Mouse (Mus musculus): ENCODE measurements around the gene Vps16. TPM values are rescaled to one million over a fixed set of nuclear protein-coding genes. Genes with fewer than 3 reads are reported as not detected.

Gene Vps16
- total and polyA plus RNA-seq, 3 experiments = 90.0 to 114 TPM; not detected in 1

DNA sequence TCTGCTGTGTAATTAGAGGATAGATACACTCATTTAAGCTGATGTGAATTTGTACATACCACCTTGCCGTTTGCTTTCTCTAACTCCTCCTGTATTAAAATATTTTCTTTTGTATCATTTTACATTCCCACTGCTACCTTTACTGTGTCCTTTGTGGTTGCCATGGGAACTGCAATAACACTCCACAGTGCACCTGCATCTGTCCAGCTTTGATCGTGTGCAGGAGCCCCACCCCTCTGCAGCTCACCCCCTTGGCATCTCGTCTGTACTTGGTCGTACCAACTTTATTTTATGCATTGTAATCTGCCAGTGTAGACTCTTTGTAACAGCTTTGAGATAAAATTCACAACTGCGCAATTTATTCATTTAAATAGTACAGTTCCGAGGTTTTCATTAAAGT lies 40.2 kb upstream of the Vps16 start:
- DNase-seq (ENCODE audit: low read depth, low spot score) = no peak
- Histone ChIP-seq H3K27ac (ENCODE audit: control insufficient read depth, low read depth, low read length) (no peak overlapping the region), H3K9me3 (replicated peaks; ENCODE audit: insufficient read depth, low read length) (no peaks in the 10 kb centered on the region), H3K79me2 (ENCODE audit: control insufficient read depth, insufficient read depth, low read length, poor library complexity) (no peaks in the 10 kb centered on the region), H3K4me3 (ENCODE audit: control insufficient read depth in 1 of 2, insufficient read depth in 1 of 2, low read depth in 2 of 2, low read length in 2 of 2) (no peak overlapping the region), H3K4me1 (ENCODE audit: control insufficient read depth in 1 of 2, insufficient read depth in 2 of 2, low read length in 2 of 2) (no peaks in the 10 kb centered on the region), H3K9ac (ENCODE audit: control insufficient read depth, low read depth, low read length, poor library complexity, severe bottlenecking) (no peak overlapping the region), H3K27me3 (ENCODE audit: control insufficient read depth in 1 of 2, insufficient read depth in 2 of 2, low read length in 2 of 2) (peaks cover 6 to 11% of the 10 kb centered on the region in 2 experiments), H3K36me3 (ENCODE audit: control insufficient read depth in 1 of 2, insufficient read depth in 2 of 2, low read length in 2 of 2) (no peaks in the 10 kb centered on the region)
- TF ChIP-seq CHD1 (IDR thresholded peaks at IDR 0.05; ENCODE audit: low read depth, low read length) (no peak), EP300 (IDR thresholded peaks at IDR 0.05; ENCODE audit: low read depth in 1 of 2, low read length in 2 of 2) (no peak), MAX (IDR thresholded peaks at IDR 0.05; ENCODE audit: low read length) (no peak), POLR2AphosphoS2 (IDR thresholded peaks at IDR 0.05; ENCODE audit: low read length) (no peak), GABPA (IDR thresholded peaks at IDR 0.05; ENCODE audit: low read depth, low read length) (no peak), NELFE (IDR thresholded peaks at IDR 0.05; ENCODE audit: low read depth, low read length) (no peak)

DNA sequence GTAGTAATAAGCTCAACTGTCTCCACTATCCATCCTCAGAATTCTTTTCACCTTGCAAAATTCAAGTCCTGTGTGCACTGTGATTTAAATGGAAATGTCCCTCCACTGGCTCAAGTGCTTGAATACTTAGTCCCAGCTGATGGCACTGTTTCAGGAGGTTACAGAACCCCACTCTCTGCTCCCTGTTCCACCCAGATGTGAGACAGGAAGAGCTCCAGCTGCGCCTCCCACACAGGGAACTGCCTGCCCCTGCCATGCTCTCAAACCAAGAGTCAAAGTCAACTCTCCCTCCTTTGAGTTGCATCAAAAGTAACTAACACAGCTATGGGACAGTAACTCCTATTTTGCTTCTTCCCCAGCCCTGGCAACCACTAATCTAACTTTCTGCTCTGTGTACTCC lies 37.9 kb upstream of the Vps16 start:
- H3K36me3 ChIP-seq (ENCODE audit: control insufficient read depth in 1 of 2, insufficient read depth in 2 of 2, low read length in 2 of 2) = peaks cover 0 to 5% of the 10 kb centered on the region in 2 experiments; a peak in 1 of 4 replicates
- no peaks in the 10 kb centered on the region for H3K9me3 ChIP-seq (replicated peaks; ENCODE audit: insufficient read depth, low read length)
- H3K27ac ChIP-seq (ENCODE audit: control insufficient read depth, low read depth, low read length) = no peak overlapping the region
- H3K9ac ChIP-seq (ENCODE audit: control insufficient read depth, low read depth, low read length, poor library complexity, severe bottlenecking) = no peak overlapping the region
- no peaks in the 10 kb centered on the region for H3K79me2 ChIP-seq (ENCODE audit: control insufficient read depth, insufficient read depth, low read length, poor library complexity)
- no peak for DNase-seq (ENCODE audit: low read depth, low spot score)
- TF ChIP-seq NRF1 (IDR thresholded peaks at IDR 0.05; ENCODE audit: insufficient read depth, low read depth, low read length, poor library complexity, severe bottlenecking) (no peak), GATA1 (IDR thresholded peaks at IDR 0.05; ENCODE audit: low read depth, low read length) (no peak), MYC (IDR thresholded peaks at IDR 0.05; ENCODE audit: low read depth, low read length) (no peak), MXI1 (IDR thresholded peaks at IDR 0.05; ENCODE audit: low read depth, low read length) (no peak), MAZ (IDR thresholded peaks at IDR 0.05; ENCODE audit: low read depth, low read length) (no peak), POLR2AphosphoS5 (IDR thresholded peaks at IDR 0.05; ENCODE audit: borderline replicate concordance, low read depth, low read length) (no peak), ZC3H11A (IDR thresholded peaks at IDR 0.05; ENCODE audit: low read depth, low read length) (no peak), EP300 (IDR thresholded peaks at IDR 0.05; ENCODE audit: low read depth in 1 of 2, low read length in 2 of 2) (no peak), USF2 (IDR thresholded peaks at IDR 0.05; ENCODE audit: borderline replicate concordance in 1 of 2, insufficient read depth in 1 of 2, low read depth in 1 of 2, low read length in 2 of 2) (no peak), TBP (IDR thresholded peaks at IDR 0.05; ENCODE audit: low read depth, low read length) (no peak), ELF1 (IDR thresholded peaks at IDR 0.05; ENCODE audit: low read depth, low read length) (no peak), NELFE (IDR thresholded peaks at IDR 0.05; ENCODE audit: low read depth, low read length) (no peak), MAX (IDR thresholded peaks at IDR 0.05; ENCODE audit: low read length) (no peak), GABPA (IDR thresholded peaks at IDR 0.05; ENCODE audit: low read depth, low read length) (no peak), TCF12 (IDR thresholded peaks at IDR 0.05; ENCODE audit: low read depth, low read length) (no peak), MEF2A (IDR thresholded peaks at IDR 0.05; ENCODE audit: extremely low read depth, insufficient replicate concordance, low read depth, low read length, poor library complexity, severe bottlenecking) (no peak), JUND (IDR thresholded peaks at IDR 0.05; ENCODE audit: low read depth, low read length) (no peak), RCOR1 (IDR thresholded peaks at IDR 0.05; ENCODE audit: low read depth, low read length) (no peak), MYB (IDR thresholded peaks at IDR 0.05; ENCODE audit: low read depth, low read length) (no peak)
- H3K4me3 ChIP-seq (ENCODE audit: control insufficient read depth in 1 of 2, insufficient read depth in 1 of 2, low read depth in 2 of 2, low read length in 2 of 2) = no peak overlapping the region
- H3K27me3 ChIP-seq (ENCODE audit: control insufficient read depth in 1 of 2, insufficient read depth in 2 of 2, low read length in 2 of 2) = peaks cover 3 to 5% of the 10 kb centered on the region in 2 experiments
- H3K4me1 ChIP-seq (ENCODE audit: control insufficient read depth in 1 of 2, insufficient read depth in 2 of 2, low read length in 2 of 2) = peaks cover 0 to 6% of the 10 kb centered on the region in 2 experiments; a peak in 1 of 4 replicates

Measured in MEL (cell line).